In the genomic region with DNA sequence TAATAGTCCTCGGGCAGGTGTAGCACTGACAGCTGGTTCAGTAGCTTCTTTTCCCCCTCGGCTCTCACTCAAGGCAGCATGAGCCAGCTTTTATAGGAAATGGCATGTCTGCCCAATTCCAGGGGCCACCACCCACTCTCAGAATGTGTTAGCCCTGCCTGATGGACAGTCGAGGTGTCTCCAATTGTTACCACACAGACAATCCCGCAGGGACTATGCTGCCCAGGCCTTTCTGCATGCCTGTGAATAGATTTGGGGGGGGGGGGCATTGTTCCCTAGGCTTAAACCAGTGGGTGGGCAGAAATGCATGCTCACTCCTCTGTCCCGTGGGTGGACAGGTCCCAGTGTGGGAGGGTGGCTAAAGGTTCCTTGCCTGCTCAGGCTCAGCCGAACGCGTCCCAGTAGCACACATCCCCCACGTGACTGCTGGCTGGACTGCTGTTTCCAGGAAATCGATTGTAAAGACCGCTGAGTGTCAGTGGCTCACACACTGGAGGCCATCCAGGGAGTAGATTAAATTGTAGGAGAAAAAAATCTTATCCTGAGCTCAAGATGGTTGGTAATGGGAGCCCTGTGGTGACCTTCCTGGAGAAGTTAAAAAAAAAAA, we compare ENCODE assay signal across 8 mouse cellular contexts. TPM values are rescaled to one million over a fixed set of nuclear protein-coding genes. Genes with fewer than 3 reads are reported as not detected.
A peak's percentile ranks its signal among the peaks of the same experiment; 100 is the strongest.
DNase-seq lines count a peak whose midpoint lies in the region; ATAC-seq lines count a peak whose summit lies in the region.

No protein-coding gene starts in this region.

- H3K4me1 ChIP-seq in forebrain, embryonic 11.5 days (replicated peaks; ENCODE audit: control insufficient read depth, insufficient read depth, low read length), result peaks cover 3% of the 10 kb centered on the region; the same call in 1 of the 2 replicates
- H3K4me1 ChIP-seq in lung, embryonic 15.5 days, result peaks cover 24% of the 10 kb centered on the region

- no peak overlapping the region for H3K4me3 ChIP-seq in forebrain, embryonic 11.5 days (ENCODE audit: low read depth, low read length)
- no peak overlapping the region for H3K4me3 ChIP-seq in lung, embryonic 15.5 days

- 32% methylated on average over 11 of the region's 11 CpGs for WGBS in forebrain, embryonic 11.5 days
- 14% methylated on average over 11 of the region's 11 CpGs for WGBS in lung, embryonic 15.5 days

- H3K9ac ChIP-seq in forebrain, embryonic 11.5 days (ENCODE audit: low read length), result no peak overlapping the region
- no peak overlapping the region for H3K9ac ChIP-seq in lung, embryonic 15.5 days

- no peaks in the 10 kb centered on the region for H3K9me3 ChIP-seq in forebrain, embryonic 11.5 days (ENCODE audit: control insufficient read depth, low read length)
- H3K9me3 ChIP-seq in lung, embryonic 15.5 days, result no peaks in the 10 kb centered on the region

- H3K4me2 ChIP-seq in forebrain, embryonic 11.5 days (ENCODE audit: low read depth, low read length, severe bottlenecking), result no peak overlapping the region
- H3K4me2 ChIP-seq in lung, embryonic 15.5 days, result peak overlapping the region; percentile 28

- H3K27ac ChIP-seq in forebrain, embryonic 11.5 days (ENCODE audit: low read depth, low read length), result no peak overlapping the region
- H3K27ac ChIP-seq in lung, embryonic 15.5 days, result peak overlapping the region; percentile 88

- no peaks in the 10 kb centered on the region for H3K36me3 ChIP-seq in forebrain, embryonic 11.5 days (ENCODE audit: control insufficient read depth, insufficient read depth, low read length)
- H3K36me3 ChIP-seq in lung, embryonic 15.5 days, result no peaks in the 10 kb centered on the region

- no peak for DNase-seq in frontal cortex, adult 2 months (ENCODE audit: extremely low spot score in 1 of 2, low spot score in 1 of 2)
- no peak for DNase-seq in forebrain, embryonic 11.5 days (ENCODE audit: low spot score)
- peak; percentile 59 for DNase-seq in kidney, adult 18-20 months
- no peak for DNase-seq in spleen, postnatal 4 days (ENCODE audit: low spot score in 2 of 2)
- DNase-seq in adrenal gland, adult 18-20 months (ENCODE audit: low spot score in 2 of 2), result no peak

- no peaks in the 10 kb centered on the region for H3K27me3 ChIP-seq in forebrain, embryonic 11.5 days (ENCODE audit: control insufficient read depth, insufficient read depth, low read length)
- no peaks in the 10 kb centered on the region for H3K27me3 ChIP-seq in lung, embryonic 15.5 days

- peak; percentile 31; the same call in 1 of the 2 replicates for ATAC-seq in frontal cortex, adult (ENCODE audit: low TSS enrichment)
- peak; percentile 49; the same call in 1 of the 2 replicates for ATAC-seq in forebrain, embryonic 11.5 days (replicated peaks; ENCODE audit: low FRiP score)
- ATAC-seq in lung, embryonic 15.5 days (ENCODE audit: borderline replicate concordance, extremely low read depth, low FRiP score, low TSS enrichment), result peak; percentile 56; the same call in 1 of the 2 replicates
- ATAC-seq in erythroblast, adult 5-6 weeks (replicated peaks; ENCODE audit: low FRiP score, poor library complexity, severe bottlenecking), result no peak

RNA-seq across cellular contexts. Expression of gene Cipc, which starts 28.4 kb away (rescaled TPM):
- polyA plus RNA-seq in frontal cortex, adult 2 months (2012; rRNA removed), result 76.1 and 78.2 TPM in 2 replicates
- polyA plus RNA-seq in forebrain, embryonic 11.5 days (2014; fragmentation: Nextera tagmentation; extraction: Ambion mirVana), result 46.5 and 48.7 TPM in 2 replicates
- 18.0 and 19.2 TPM in 2 replicates for polyA plus RNA-seq in lung, embryonic 15.5 days (2015; fragmentation: Nextera tagmentation; extraction: Ambion mirVana)
- total RNA-seq in adrenal gland, adult 18-20 months (2021), result 10 to 100 TPM; 21.8 to 28.5 TPM
- total RNA-seq in erythroblast, adult 5-6 weeks (2015; ENCODE audit: low replicate concordance), result 4.8 and 7.1 TPM in 2 replicates
- total RNA-seq in erythroblast, adult 5-6 weeks (2017; ENCODE audit: low replicate concordance), result 5.6 and 8.2 TPM in 2 replicates

RNA-seq across cellular contexts. Expression of gene Irf2bpl, which starts 33.9 kb away (rescaled TPM):
- 48.5 and 50.2 TPM in 2 replicates for polyA plus RNA-seq in frontal cortex, adult 2 months (2012; rRNA removed)
- 40.3 and 42.7 TPM in 2 replicates for polyA plus RNA-seq in forebrain, embryonic 11.5 days (2014; fragmentation: Nextera tagmentation; extraction: Ambion mirVana)
- polyA plus RNA-seq in lung, embryonic 15.5 days (2015; fragmentation: Nextera tagmentation; extraction: Ambion mirVana), result 49.4 and 50.0 TPM in 2 replicates
- total RNA-seq in adrenal gland, adult 18-20 months (2021), result 10 to 100 TPM; 61.0 to 61.4 TPM
- total RNA-seq in erythroblast, adult 5-6 weeks (2015; ENCODE audit: low replicate concordance), result 0.21 and 0.77 TPM in 2 replicates
- total RNA-seq in erythroblast, adult 5-6 weeks (2017; ENCODE audit: low replicate concordance), result 0.42 TPM in 1 of 2 replicates, not detected in the other
